Mouse (Mus musculus) thymus, adult 2 months (tissue): ENCODE data around the gene Rps16. TPM values are rescaled to one million over a fixed set of nuclear protein-coding genes. Genes with fewer than 3 reads are reported as not detected.
A peak's percentile ranks its signal among the peaks of the same experiment; 100 is the strongest.

ENCODE experiments used
- DNase-seq: peaks from one replicate; pipeline ENCODE4 v3.0.0; 2021
- H3K27ac ChIP-seq: fragments of 200-500 bp; 2 replicates; pipeline ENCODE4 v1.5.1; 2012; ENCODE audit warnings: low read length, control low read depth; ENCODE audit not compliant: control insufficient read depth, insufficient read depth
- H3K27me3 ChIP-seq: fragments of 200-500 bp; 2 replicates; pipeline ENCODE4 v1.6.1; 2012; ENCODE audit warnings: mild to moderate bottlenecking, low read length, moderate library complexity, mixed read lengths; ENCODE audit not compliant: control insufficient read depth, insufficient read depth
- H3K36me3 ChIP-seq: fragments of 200-500 bp; 2 replicates; pipeline ENCODE4 v1.6.1; 2012; ENCODE audit warnings: mild to moderate bottlenecking, low read length, moderate library complexity; ENCODE audit not compliant: control insufficient read depth, insufficient read depth
- H3K4me1 ChIP-seq: fragments of 200-500 bp; replicated peaks from 2 replicates; pipeline ENCODE4 v1.6.1; 2012; ENCODE audit warnings: low read length; ENCODE audit not compliant: control insufficient read depth, insufficient read depth
- H3K4me3 ChIP-seq: fragments of 200-500 bp; 2 replicates; pipeline ENCODE4 v1.5.1; 2012; ENCODE audit warnings: mild to moderate bottlenecking, low read length, control low read depth, moderate library complexity; ENCODE audit not compliant: control insufficient read depth, insufficient read depth
- CTCF ChIP-seq: fragments of 200-500 bp; IDR thresholded peaks from 2 replicates; pipeline ENCODE4 v1.5.1; 2012; ENCODE audit warnings: mild to moderate bottlenecking, control low read depth, low read length, moderate library complexity, borderline replicate concordance; ENCODE audit not compliant: control insufficient read depth, poor library complexity, insufficient read depth; ENCODE audit errors: extremely low read depth
- POLR2A ChIP-seq: fragments of 200-500 bp; IDR thresholded peaks from 2 replicates; pipeline ENCODE4 v1.6.1; 2012; ENCODE audit warnings: mild to moderate bottlenecking, low read length, control low read depth, moderate library complexity; ENCODE audit not compliant: control insufficient read depth, poor library complexity, insufficient read depth; ENCODE audit errors: extremely low read depth
- WGBS: fragments of 180-500 bp; shearing (Covaris S2); methylation state at CpG from one replicate; pipeline ENCODE4 v1.1.7; 2018; 5-methylcytosine and 5-hydroxymethylcytosine counted together
- polyA plus RNA-seq: library from polyadenylated mRNA; depleted of rRNA; stranded (reverse); fragments of >200 nt; gene quantifications from 2 replicates; pipeline ENCODE4 v1.2.3, GENCODE M21; 2012

Gene Rps16
- polyA plus RNA-seq, 1 experiment = 1,733 TPM

- TF ChIP-seq CTCF = no peak
- no peak for TF ChIP-seq POLR2A
Observed at GRCm38 (mm10) chr7:28328260-28328659, 22.2 kb upstream of the Rps16 start.

GRCm38 (mm10) chr7:28334534-28334933 is 15.9 kb upstream of the Rps16 start:
- H3K4me1 ChIP-seq = peaks cover 8% of the 10 kb centered on the region
- DNase-seq = no peak
- TF ChIP-seq CTCF (no peak), POLR2A (no peak)
- H3K4me3 ChIP-seq = no peak overlapping the region
- peaks cover 18% of the 10 kb centered on the region for H3K36me3 ChIP-seq
- no peak overlapping the region for H3K27ac ChIP-seq
- WGBS = 94% methylated on average over 4 of the region's 4 CpGs
- no peaks in the 10 kb centered on the region for H3K27me3 ChIP-seq

More at GRCm38 (mm10) chr7:28328260-28328659, 22.2 kb upstream of the Rps16 start:
- Histone ChIP-seq H3K36me3 (peaks cover 75% of the 10 kb centered on the region), H3K27me3 (no peaks in the 10 kb centered on the region), H3K27ac (no peak overlapping the region), H3K4me1 (no peaks in the 10 kb centered on the region), H3K4me3 (no peak overlapping the region)
- no peak for DNase-seq
- WGBS = 96% methylated on average over 2 of the region's 2 CpGs

GRCm38 (mm10) chr7:28335471-28335870 is 15.0 kb upstream of the Rps16 start:
- Histone ChIP-seq H3K27me3 (no peaks in the 10 kb centered on the region), H3K4me1 (peaks cover 9% of the 10 kb centered on the region), H3K36me3 (peaks cover 9% of the 10 kb centered on the region), H3K27ac (no peak overlapping the region), H3K4me3 (no peak overlapping the region)
- WGBS = 96% methylated on average over 2 of the region's 2 CpGs
- no peak for DNase-seq
- no peak for TF ChIP-seq CTCF
- no peak for TF ChIP-seq POLR2A

GRCm38 (mm10) chr7:28338108-28338998 is 12.1 kb upstream of the Rps16 start, which contains the start of gene Supt5:
Gene Supt5 (minus strand): TSS chr7:28338746.
- peak; percentile 92 for TF ChIP-seq POLR2A
- peak; percentile 60; the same call in 1 of the 2 replicates for TF ChIP-seq CTCF
- H3K4me1 ChIP-seq = peaks cover 9% of the 10 kb centered on the region
- under 1% methylated on average over 77 of the region's 77 CpGs for WGBS

GRCm38 (mm10) chr7:28339213-28339917 is 11.1 kb upstream of the Rps16 start:
- peak overlapping the region; percentile 81; the same call in 1 of the 2 replicates for H3K27ac ChIP-seq
- H3K36me3 ChIP-seq = no peaks in the 10 kb centered on the region
- peak; percentile 57 for DNase-seq
- H3K27me3 ChIP-seq = no peaks in the 10 kb centered on the region; the same call in 1 of the 2 replicates
- WGBS = 23% methylated on average over 19 of the region's 19 CpGs
- TF ChIP-seq POLR2A = no peak
- H3K4me3 ChIP-seq = no peak overlapping the region
- H3K4me1 ChIP-seq = peaks cover 5% of the 10 kb centered on the region

More at GRCm38 (mm10) chr7:28338108-28338998, 12.1 kb upstream of the Rps16 start, which contains the start of gene Supt5:
- no peaks in the 10 kb centered on the region for H3K36me3 ChIP-seq
- H3K4me3 ChIP-seq = peak within 1 kb of the TSS; percentile 77
- peak; percentile 98 for DNase-seq
- peak within 1 kb of the TSS; percentile 81 for H3K27ac ChIP-seq
- no peaks in the 10 kb centered on the region; the same call in 1 of the 2 replicates for H3K27me3 ChIP-seq

- TF ChIP-seq POLR2A = no peak
- Histone ChIP-seq H3K36me3 (no peaks in the 10 kb centered on the region), H3K27me3 (no peaks in the 10 kb centered on the region; the same call in 1 of the 2 replicates), H3K4me3 (no peak overlapping the region), H3K4me1 (0 out of 2 replicates have a peak, but pooled peaks cover 2% of the 10 kb centered on the region), H3K27ac (no peak overlapping the region)
- 92% methylated on average over 7 of the region's 7 CpGs for WGBS
- DNase-seq = no peak
Observed at GRCm38 (mm10) chr7:28341381-28341780, 9.1 kb upstream of the Rps16 start.
